Mouse (Mus musculus) neural tube, embryonic 12.5 days (tissue): Measurements from ENCODE around the gene Mtus2. TPM values are rescaled to one million over a fixed set of nuclear protein-coding genes. Genes with fewer than 3 reads are reported as not detected.
"Not testable (repeated sequence)": the region's sequence is repeated elsewhere in the genome, so short reads cannot be mapped to it uniquely, and the experiment has no call there.

Experiments used
- ATAC-seq: fragments of 200-750 bp; cut with Nextera tagmentation; 2 replicates; pipeline ENCODE4 v1.8.0; 2017; ENCODE audit warnings: low read depth, mild to moderate bottlenecking, moderate TSS enrichment, moderate library complexity; ENCODE audit not compliant: low FRiP score
- H3K27ac ChIP-seq: fragments of 300-500 bp; sonication (generic); 2 replicates; pipeline ENCODE4 v1.5.1; 2016
- H3K27me3 ChIP-seq: fragments of 300-500 bp; sonication (generic); replicated peaks from 2 replicates; pipeline ENCODE4 v1.6.1; 2016; ENCODE audit warnings: mild to moderate bottlenecking
- H3K36me3 ChIP-seq: fragments of 300-500 bp; sonication (generic); 2 replicates; pipeline ENCODE4 v1.6.1; 2016; ENCODE audit warnings: mild to moderate bottlenecking
- H3K4me1 ChIP-seq: fragments of 300-500 bp; sonication (generic); 2 replicates; pipeline ENCODE4 v1.6.1; 2016
- H3K4me2 ChIP-seq: fragments of 300-500 bp; sonication (generic); replicated peaks from 2 replicates; pipeline ENCODE4 v1.6.1; 2016; ENCODE audit warnings: mild to moderate bottlenecking
- H3K4me3 ChIP-seq: fragments of 300-500 bp; sonication (generic); 2 replicates; pipeline ENCODE4 v1.5.1; 2016
- H3K9ac ChIP-seq: fragments of 300-500 bp; sonication (generic); 2 replicates; pipeline ENCODE4 v1.6.1; 2016; ENCODE audit warnings: mild to moderate bottlenecking
- H3K9me3 ChIP-seq: fragments of 300-500 bp; sonication (generic); 2 replicates; pipeline ENCODE4 v1.6.1; 2016; ENCODE audit warnings: mild to moderate bottlenecking
- WGBS: fragments of 180-500 bp; shearing (Covaris S2); methylation state at CpG from one replicate; pipeline ENCODE4 v1.1.7; 2016; 5-methylcytosine and 5-hydroxymethylcytosine counted together
- polyA plus RNA-seq: library from polyadenylated mRNA; unstranded; fragments of >200 nt; fragmentation: Nextera tagmentation; extraction: Ambion mirVana; gene quantifications from 2 replicates; pipeline ENCODE4 v1.2.1, GENCODE M21; 2016

The Mtus2 gene
- polyA plus RNA-seq, 1 experiment from 2014 or later, result 54.9 TPM

DNA sequence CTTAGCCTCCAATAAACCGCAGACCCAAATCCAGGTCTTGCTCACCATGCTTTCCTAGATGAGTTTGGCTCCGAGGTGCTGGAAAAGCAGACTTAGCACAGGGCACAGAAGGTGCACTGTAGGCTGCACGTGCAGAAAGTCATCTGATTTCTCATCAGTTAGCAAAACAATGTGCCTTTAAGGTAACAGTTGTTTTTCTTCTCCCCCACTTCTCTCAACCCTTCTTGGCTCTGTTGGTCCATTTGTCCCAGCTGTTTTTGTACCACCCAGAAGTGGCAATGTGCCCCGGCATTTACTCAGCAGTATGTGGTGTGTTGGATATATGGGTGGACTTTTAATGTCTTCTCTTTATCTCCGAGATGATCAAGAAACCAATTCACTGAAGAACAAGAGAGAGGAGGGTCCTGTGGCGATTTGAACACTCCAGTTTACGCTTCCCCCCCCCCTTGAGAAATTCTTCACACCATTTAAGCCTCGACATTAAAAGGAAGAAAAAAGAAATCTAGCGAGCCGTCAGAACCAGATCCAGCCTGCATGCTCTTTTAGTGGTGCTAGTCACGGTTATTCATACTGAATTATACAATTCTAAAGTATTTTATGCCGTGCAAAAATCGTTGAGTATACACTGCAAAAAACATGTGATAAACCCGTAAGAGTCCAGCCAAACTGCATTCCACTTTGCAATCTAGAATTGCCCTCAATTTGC is 194.9 kb downstream of the Mtus2 start:
- H3K4me2 ChIP-seq, result peak overlapping the region; percentile 31; the same call in 1 of the 2 replicates
- H3K36me3 ChIP-seq, result no peaks in the 10 kb centered on the region
- no peak overlapping the region for H3K9ac ChIP-seq
- H3K4me3 ChIP-seq, result no peak overlapping the region
- H3K4me1 ChIP-seq, result peaks cover 12% of the 10 kb centered on the region; the same call in 1 of the 2 replicates
- H3K9me3 ChIP-seq, result peaks cover 5% of the 10 kb centered on the region; the same call in 1 of the 2 replicates
- peak overlapping the region; percentile 59; the same call in 1 of the 2 replicates for H3K27ac ChIP-seq
- no peaks in the 10 kb centered on the region for H3K27me3 ChIP-seq
- peak; percentile 11; the same call in 1 of the 2 replicates for ATAC-seq
- WGBS, result 36% methylated on average over 14 of the region's 14 CpGs

GRCm38 (mm10) chr5:148152600-148153402 is 195.7 kb downstream of the Mtus2 start:
- Histone ChIP-seq H3K36me3 (no peaks in the 10 kb centered on the region), H3K4me1 (peaks cover 12% of the 10 kb centered on the region; the same call in 1 of the 2 replicates), H3K27me3 (no peaks in the 10 kb centered on the region), H3K4me2 (peak overlapping the region; percentile 31; the same call in 1 of the 2 replicates), H3K27ac (peak overlapping the region; percentile 59; the same call in 1 of the 2 replicates), H3K9me3 (peaks cover 5% of the 10 kb centered on the region; the same call in 1 of the 2 replicates), H3K4me3 (no peak overlapping the region), H3K9ac (no peak overlapping the region)
- 40% methylated on average over 13 of the region's 13 CpGs for WGBS
- ATAC-seq, result peak; percentile 80

- H3K4me2 ChIP-seq, result 0 out of 2 replicates have a peak overlapping the region, but pooled peaks have one; percentile 0
Measured at GRCm38 (mm10) chr5:148153403-148153713, 196.2 kb downstream of the Mtus2 start.

GRCm38 (mm10) chr5:148154727-148155126 is 197.6 kb downstream of the Mtus2 start:
- Histone ChIP-seq H3K27me3 (no peaks in the 10 kb centered on the region), H3K4me1 (peaks cover 19% of the 10 kb centered on the region; the same call in 1 of the 2 replicates), H3K4me2 (no peak overlapping the region), H3K27ac (no peak overlapping the region), H3K4me3 (no peak overlapping the region), H3K36me3 (no peaks in the 10 kb centered on the region), H3K9me3 (no peaks in the 10 kb centered on the region), H3K9ac (no peak overlapping the region)
- WGBS, result 88% methylated on average over 3 of the region's 3 CpGs
- no peak for ATAC-seq

More at GRCm38 (mm10) chr5:148153403-148153713, 196.2 kb downstream of the Mtus2 start:
- peaks cover 12% of the 10 kb centered on the region; the same call in 1 of the 2 replicates for H3K4me1 ChIP-seq
- H3K27ac ChIP-seq, result peak overlapping the region; percentile 54
- H3K27me3 ChIP-seq, result no peaks in the 10 kb centered on the region
- H3K36me3 ChIP-seq, result no peaks in the 10 kb centered on the region
- H3K4me3 ChIP-seq, result no peak overlapping the region
- ATAC-seq, result peak; percentile 56; the same call in 1 of the 2 replicates
- H3K9me3 ChIP-seq, result peaks cover 5% of the 10 kb centered on the region; the same call in 1 of the 2 replicates
- no peak overlapping the region for H3K9ac ChIP-seq
- WGBS, result 40% methylated on average over 9 of the region's 9 CpGs

DNA sequence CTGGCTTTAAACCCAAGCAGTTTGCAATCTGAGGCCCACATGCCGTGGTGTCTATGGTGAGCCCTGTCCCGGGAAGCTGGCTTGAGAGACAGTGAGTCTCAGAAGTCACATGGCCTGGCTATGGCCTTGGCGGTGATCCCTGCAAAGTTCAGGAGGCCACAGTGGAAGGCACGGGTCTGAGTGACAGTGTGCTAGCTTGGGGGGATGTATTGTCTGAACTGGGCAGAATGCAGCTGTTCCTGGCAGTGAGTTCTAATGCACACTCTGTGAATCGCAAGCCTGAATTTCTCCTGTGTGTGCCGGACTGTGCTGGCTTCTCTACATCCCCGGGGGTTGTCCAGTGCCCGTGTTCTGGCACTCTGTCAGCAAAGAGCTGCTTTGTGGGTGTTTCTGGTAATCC is 202.2 kb downstream of the Mtus2 start:
- H3K27me3 ChIP-seq, result no peaks in the 10 kb centered on the region
- no peak overlapping the region for H3K9ac ChIP-seq
- H3K4me3 ChIP-seq, result no peak overlapping the region
- H3K4me1 ChIP-seq, result 0 out of 2 replicates have a peak, but pooled peaks cover 11% of the 10 kb centered on the region
- 0 out of 2 replicates have a peak overlapping the region, but pooled peaks have one; percentile 5 for H3K27ac ChIP-seq
- H3K4me2 ChIP-seq, result no peak overlapping the region
- ATAC-seq, result no peak
- H3K9me3 ChIP-seq, result no peaks in the 10 kb centered on the region
- 68% methylated on average over 8 of the region's 8 CpGs for WGBS
- H3K36me3 ChIP-seq, result no peaks in the 10 kb centered on the region

GRCm38 (mm10) chr5:148160529-148161154 is 203.5 kb downstream of the Mtus2 start:
- no peak overlapping the region for H3K4me2 ChIP-seq
- no peak overlapping the region for H3K4me3 ChIP-seq
- H3K9me3 ChIP-seq, result no peaks in the 10 kb centered on the region
- no peak overlapping the region for H3K27ac ChIP-seq
- WGBS, result 53% methylated on average over 17 of the region's 17 CpGs
- 0 out of 2 replicates have a peak, but pooled peaks cover 11% of the 10 kb centered on the region for H3K4me1 ChIP-seq
- peak; percentile 66 for ATAC-seq
- no peaks in the 10 kb centered on the region for H3K36me3 ChIP-seq
- no peaks in the 10 kb centered on the region for H3K27me3 ChIP-seq
- H3K9ac ChIP-seq, result no peak overlapping the region

DNA sequence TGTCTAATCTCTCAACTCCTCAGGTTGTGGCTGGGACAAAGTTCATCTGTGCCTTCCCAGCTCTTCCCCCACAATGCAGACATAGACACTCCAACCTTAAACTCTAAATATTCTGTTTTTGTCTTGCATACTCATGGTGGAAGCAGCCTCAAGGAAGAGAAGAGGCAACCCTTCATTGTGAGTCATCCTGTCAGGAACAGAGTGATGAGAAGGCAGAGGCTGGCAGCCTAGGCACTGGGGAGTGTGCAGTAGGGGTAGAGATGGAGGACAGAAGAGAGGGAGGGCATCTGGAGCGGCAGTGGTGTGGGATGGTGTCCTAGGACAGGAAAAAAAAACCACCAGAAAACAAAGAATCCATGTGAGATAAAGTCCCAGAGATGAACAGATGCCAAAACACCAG is 208.0 kb downstream of the Mtus2 start:
- WGBS, result 78% methylated on average over 1 of the region's 1 CpGs
- ATAC-seq, result no peak
- H3K36me3 ChIP-seq, result no peaks in the 10 kb centered on the region
- no peaks in the 10 kb centered on the region for H3K9me3 ChIP-seq
- H3K27ac ChIP-seq, result no peak overlapping the region
- H3K9ac ChIP-seq, result no peak overlapping the region
- no peak overlapping the region for H3K4me3 ChIP-seq
- no peak overlapping the region for H3K4me2 ChIP-seq
- H3K27me3 ChIP-seq, result no peaks in the 10 kb centered on the region
- 0 out of 2 replicates have a peak, but pooled peaks cover 4% of the 10 kb centered on the region for H3K4me1 ChIP-seq

DNA sequence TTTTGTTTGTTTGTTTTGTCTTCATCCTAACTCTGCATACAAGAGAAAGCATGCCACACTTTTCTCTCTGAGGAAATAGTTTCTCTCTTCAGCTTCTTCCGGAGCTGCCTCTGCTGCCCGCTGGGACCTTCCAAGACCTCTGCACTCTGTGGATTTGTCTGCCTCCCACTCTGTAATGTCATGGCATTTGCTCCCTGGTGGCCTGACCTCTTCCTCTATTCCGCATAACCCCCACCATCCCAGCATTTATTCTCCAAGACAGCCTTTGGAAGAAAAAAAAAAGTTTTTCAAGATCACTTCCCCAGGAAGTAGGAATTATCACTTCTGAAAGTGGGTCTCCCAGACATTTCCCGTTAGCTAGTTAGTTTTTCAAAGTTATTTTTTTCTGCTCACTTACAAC is 218.0 kb downstream of the Mtus2 start:
- Histone ChIP-seq H3K27ac (no peak overlapping the region), H3K27me3 (no peaks in the 10 kb centered on the region), H3K4me2 (no peak overlapping the region), H3K9ac (no peak overlapping the region), H3K4me3 (no peak overlapping the region), H3K4me1 (peaks cover 6% of the 10 kb centered on the region; the same call in 1 of the 2 replicates), H3K9me3 (0 out of 2 replicates have a peak, but pooled peaks cover 4% of the 10 kb centered on the region), H3K36me3 (no peaks in the 10 kb centered on the region)
- no peak for ATAC-seq
- WGBS, result 47% methylated on average over 4 of the region's 4 CpGs

DNA sequence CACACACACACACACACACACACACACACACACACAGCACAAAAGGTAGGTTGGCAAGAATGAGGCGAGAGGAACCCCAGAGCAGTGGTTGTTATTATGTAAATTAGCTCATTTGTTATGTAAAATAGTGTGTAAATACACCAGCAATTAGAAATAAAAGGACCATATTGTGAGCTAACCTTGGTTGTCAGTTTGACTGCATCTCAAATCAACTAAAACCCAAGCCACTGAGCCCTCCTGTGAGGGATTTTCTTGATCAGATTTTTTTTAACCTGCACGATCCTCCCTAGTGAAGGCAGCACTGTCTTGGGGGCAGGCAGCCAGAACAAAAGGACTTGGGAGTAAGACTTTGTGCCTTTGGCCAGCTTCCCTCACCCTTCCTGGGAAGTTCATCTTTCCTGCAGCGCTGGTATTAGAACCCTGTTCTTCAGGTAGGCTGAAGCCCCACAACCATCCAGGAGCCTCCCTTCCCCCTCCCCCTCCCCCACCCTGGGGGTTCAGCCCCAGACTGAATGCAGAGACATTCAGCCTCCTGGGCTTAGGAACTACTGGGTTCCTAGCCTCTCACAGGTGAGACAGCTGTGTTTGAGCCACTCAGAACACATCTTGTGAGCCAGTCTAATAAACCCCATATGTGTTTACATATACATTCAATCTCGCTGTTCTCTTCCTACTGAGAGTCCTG is 218.8 kb downstream of the Mtus2 start:
- 33% methylated on average over 4 of the region's 4 CpGs for WGBS
- peaks cover 6% of the 10 kb centered on the region; the same call in 1 of the 2 replicates for H3K4me1 ChIP-seq
- H3K4me3 ChIP-seq, result no peak overlapping the region
- H3K9me3 ChIP-seq, result 0 out of 2 replicates have a peak, but pooled peaks cover 4% of the 10 kb centered on the region
- ATAC-seq, result peak; percentile 37; the same call in 1 of the 2 replicates
- H3K9ac ChIP-seq, result no peak overlapping the region
- H3K4me2 ChIP-seq, result no peak overlapping the region
- H3K36me3 ChIP-seq, result no peaks in the 10 kb centered on the region
- no peak overlapping the region for H3K27ac ChIP-seq
- H3K27me3 ChIP-seq, result no peaks in the 10 kb centered on the region

GRCm38 (mm10) chr5:148176539-148176938 is 219.4 kb downstream of the Mtus2 start:
- H3K36me3 ChIP-seq, H3K4me3 ChIP-seq, H3K9me3 ChIP-seq, H3K27me3 ChIP-seq, H3K9ac ChIP-seq, H3K4me2 ChIP-seq, ATAC-seq, H3K27ac ChIP-seq, H3K4me1 ChIP-seq: not testable (repeated sequence)
- 92% methylated on average over 8 of the region's 8 CpGs for WGBS

DNA sequence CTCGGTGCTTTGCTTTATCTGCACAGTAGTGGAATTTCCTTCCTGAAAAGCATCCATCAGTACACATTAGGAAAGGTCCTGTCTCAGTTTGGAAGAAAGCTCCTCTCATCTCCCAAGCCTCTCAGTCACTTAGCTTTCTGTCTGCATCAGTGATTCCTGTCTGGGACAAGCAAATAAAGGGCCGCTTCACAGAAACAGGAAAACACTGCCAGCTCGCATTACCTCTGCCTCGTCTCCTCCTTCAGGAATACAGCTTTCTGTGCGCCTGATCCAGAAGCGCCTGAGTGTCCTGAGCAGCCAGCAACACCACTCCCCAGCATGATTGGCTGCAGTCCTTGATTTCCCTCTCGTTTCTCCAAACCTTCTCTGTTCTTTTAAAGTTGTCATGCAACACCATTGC is 222.1 kb downstream of the Mtus2 start:
- H3K9me3 ChIP-seq, result 0 out of 2 replicates have a peak, but pooled peaks cover 4% of the 10 kb centered on the region

More for the DNA sequence above, 222.1 kb downstream of the Mtus2 start:
- Histone ChIP-seq H3K4me1 (peaks cover 6% of the 10 kb centered on the region; the same call in 1 of the 2 replicates), H3K27me3 (no peaks in the 10 kb centered on the region), H3K36me3 (no peaks in the 10 kb centered on the region), H3K27ac (no peak overlapping the region), H3K9ac (no peak overlapping the region), H3K4me3 (no peak overlapping the region), H3K4me2 (no peak overlapping the region)
- no peak for ATAC-seq
- WGBS, result 85% methylated on average over 7 of the region's 7 CpGs
